Mouse (Mus musculus): ENCODE results near the gene Dnttip1. TPM values are rescaled to one million over a fixed set of nuclear protein-coding genes. Genes with fewer than 3 reads are reported as not detected.
"Not testable (repeated sequence)": the region's sequence is repeated elsewhere in the genome, so short reads cannot be mapped to it uniquely, and the experiment has no call there.

Dnttip1 gene
- total and polyA plus RNA-seq, 3 experiments, result 15.9 to 21.9 (median 21.8) TPM

DNA sequence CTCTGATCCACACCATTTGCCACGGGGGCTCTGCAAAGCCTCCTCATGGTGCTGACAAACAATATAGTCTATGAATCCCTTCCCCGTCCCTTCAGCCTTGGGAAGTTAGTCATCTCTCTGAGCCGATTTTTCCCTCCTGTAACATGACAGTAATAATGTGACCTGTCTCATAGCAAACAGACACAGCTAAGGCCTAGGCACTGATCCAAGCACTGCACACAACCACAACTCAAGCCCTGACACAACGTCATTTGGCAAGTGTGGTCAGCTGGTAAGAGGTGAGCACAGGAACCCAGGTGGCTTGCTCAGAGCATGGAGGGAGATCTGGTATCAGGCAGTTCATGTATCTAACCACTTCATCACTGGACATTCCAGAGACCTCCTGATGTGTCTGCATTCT is 50.1 kb downstream of the Dnttip1 start:
- H3K36me3 ChIP-seq (ENCODE audit: control insufficient read depth, insufficient read depth, low read length), result peaks cover 2% of the 10 kb centered on the region; the same call in 1 of the 2 replicates

DNA sequence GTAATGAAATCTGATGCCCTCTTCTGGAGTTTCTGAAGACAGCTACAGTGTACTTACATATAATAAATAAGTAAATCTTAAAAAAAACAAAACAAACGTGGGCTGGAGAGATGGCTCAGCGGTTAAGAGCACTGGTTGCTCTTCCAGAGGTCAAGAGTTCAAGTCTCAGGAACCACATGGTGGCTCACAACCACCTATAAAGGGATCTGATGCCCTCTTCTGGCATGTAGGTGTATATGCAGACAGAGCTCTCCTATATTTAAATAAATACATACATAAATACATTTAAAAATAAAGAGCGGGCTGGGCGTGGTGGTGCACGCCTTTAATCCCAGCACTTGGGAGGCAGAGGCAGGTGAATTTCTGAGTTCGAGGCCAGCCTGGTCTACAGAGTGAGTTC is 52.8 kb downstream of the Dnttip1 start:
- H3K4me3 ChIP-seq; H3K4me1 ChIP-seq (ENCODE audit: control insufficient read depth, insufficient read depth, low read length); H3K27ac ChIP-seq; intact Hi-C loops (cut with DNase I); H3K9ac ChIP-seq (ENCODE audit: low read depth, low read length); H3K36me3 ChIP-seq (ENCODE audit: control insufficient read depth, insufficient read depth, low read length); H3K79me2 ChIP-seq (replicated peaks; ENCODE audit: control insufficient read depth, insufficient read depth, low read length); DNase-seq; H3K27me3 ChIP-seq (ENCODE audit: control insufficient read depth, insufficient read depth, low read length): not testable (repeated sequence)
- WGBS, result 69% methylated on average over 6 of the region's 6 CpGs
- peak; percentile 67 for TF ChIP-seq CTCF (IDR thresholded peaks at IDR 0.05)

More for the DNA sequence above, 50.1 kb downstream of the Dnttip1 start:
- no peak overlapping the region for H3K27ac ChIP-seq
- WGBS, result 70% methylated on average over 4 of the region's 4 CpGs
- peaks cover 1% of the 10 kb centered on the region; the same call in 1 of the 2 replicates for H3K4me1 ChIP-seq (ENCODE audit: control insufficient read depth, insufficient read depth, low read length)
- no peak for DNase-seq
- no peaks in the 10 kb centered on the region for H3K27me3 ChIP-seq (ENCODE audit: control insufficient read depth, insufficient read depth, low read length)
- no peak overlapping the region for H3K9ac ChIP-seq (ENCODE audit: low read depth, low read length)
- no peak overlapping the region for H3K4me3 ChIP-seq
- H3K79me2 ChIP-seq (replicated peaks; ENCODE audit: control insufficient read depth, insufficient read depth, low read length), result no peaks in the 10 kb centered on the region
- no peak for TF ChIP-seq CTCF (IDR thresholded peaks at IDR 0.05)
- no peak for TF ChIP-seq EP300 (IDR thresholded peaks at IDR 0.05; ENCODE audit: insufficient read depth, low read depth, low read length)
- no peak for TF ChIP-seq POLR2A (IDR thresholded peaks at IDR 0.05; ENCODE audit: insufficient read depth, low read depth, low read length)
- intact Hi-C loops (cut with DNase I), result loop anchor here (2.0 kb wide), 2 partner anchors 117 to 203 kb away; partner anchors contain the start of gene Eppin

DNA sequence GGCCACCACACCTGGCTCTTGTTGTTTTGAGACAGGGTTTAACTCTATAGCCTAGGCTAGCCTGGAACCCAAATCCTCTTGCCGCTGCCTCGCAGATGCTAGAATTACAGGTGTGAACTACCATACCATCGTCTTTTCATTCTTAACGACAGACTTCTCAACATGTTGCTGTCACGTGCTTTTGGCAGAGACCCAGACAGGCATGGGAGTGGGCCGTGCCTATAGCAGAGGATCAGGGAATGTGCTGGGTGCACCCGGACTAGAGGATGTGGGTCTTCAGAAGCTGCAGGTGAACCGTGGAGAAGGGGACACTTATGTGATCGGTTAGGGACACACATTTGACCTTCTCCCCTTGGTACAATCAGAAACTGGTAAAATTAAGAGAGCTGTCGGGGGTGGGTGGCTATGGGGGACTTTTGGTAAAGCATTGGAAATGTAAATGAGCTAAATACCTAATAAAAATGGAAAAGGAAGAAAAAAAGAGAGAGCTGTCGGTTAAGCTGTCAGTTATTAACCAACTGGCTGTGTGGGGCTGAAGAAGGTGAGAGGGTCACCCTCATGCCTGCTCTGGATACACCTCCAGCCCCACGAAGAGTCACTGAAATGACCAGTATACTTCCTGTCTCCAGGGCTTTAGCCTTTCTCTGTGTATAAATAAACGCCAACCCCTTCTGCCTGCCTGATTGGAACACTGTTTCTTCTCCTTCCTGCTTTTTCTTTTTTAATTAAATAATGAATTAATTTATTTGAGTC is 54.6 kb downstream of the Dnttip1 start:
- intact Hi-C loops (cut with DNase I), result no loop called here
- H3K36me3 ChIP-seq (ENCODE audit: control insufficient read depth, insufficient read depth, low read length), result no peaks in the 10 kb centered on the region

DNA sequence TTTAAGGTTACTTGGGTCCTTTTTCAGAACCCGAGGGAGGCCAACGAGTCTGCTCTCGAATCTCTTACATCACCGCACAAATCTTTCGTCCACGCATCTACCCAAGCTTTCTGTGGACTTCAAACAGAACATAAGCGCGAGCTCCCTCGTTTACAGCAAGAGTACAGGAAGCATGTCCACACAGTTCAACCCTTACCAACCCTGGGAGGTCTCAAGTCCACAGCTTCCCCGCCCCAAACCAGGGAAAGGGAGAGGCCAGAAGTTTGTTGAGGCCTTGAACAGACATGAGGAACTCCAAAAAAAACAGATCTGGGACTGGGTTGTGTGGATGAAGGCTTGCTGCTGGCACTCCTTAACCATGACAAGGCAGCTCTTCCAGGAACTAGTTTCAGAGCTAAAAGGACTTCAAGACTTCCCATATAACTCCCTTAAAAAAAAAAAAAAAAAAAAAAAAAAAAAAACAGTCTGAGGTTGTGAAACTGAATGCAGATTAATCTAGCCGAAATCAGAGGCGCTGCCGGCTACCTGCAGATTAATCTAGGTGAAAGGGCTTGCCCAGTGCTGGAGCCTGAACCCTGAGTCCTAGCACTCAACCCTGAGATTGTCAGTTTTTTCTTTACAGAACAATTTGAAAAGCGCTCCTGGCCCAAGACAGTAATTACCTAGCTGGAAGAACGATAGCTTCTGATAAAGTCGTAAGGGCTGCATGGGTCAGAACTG is 57.6 kb downstream of the Dnttip1 start:
- TF ChIP-seq CTCF (IDR thresholded peaks at IDR 0.05) (no peak), EP300 (IDR thresholded peaks at IDR 0.05; ENCODE audit: insufficient read depth, low read depth, low read length) (no peak), POLR2A (IDR thresholded peaks at IDR 0.05; ENCODE audit: insufficient read depth, low read depth, low read length) (no peak)
- 87% methylated on average over 16 of the region's 16 CpGs for WGBS
- Histone ChIP-seq H3K9ac (ENCODE audit: low read depth, low read length) (no peak overlapping the region), H3K79me2 (replicated peaks; ENCODE audit: control insufficient read depth, insufficient read depth, low read length) (peaks cover 1% of the 10 kb centered on the region; the same call in 1 of the 2 replicates), H3K4me1 (ENCODE audit: control insufficient read depth, insufficient read depth, low read length) (peaks cover 3% of the 10 kb centered on the region), H3K27me3 (ENCODE audit: control insufficient read depth, insufficient read depth, low read length) (no peaks in the 10 kb centered on the region), H3K27ac (no peak overlapping the region), H3K4me3 (no peak overlapping the region), H3K36me3 (ENCODE audit: control insufficient read depth, insufficient read depth, low read length) (no peaks in the 10 kb centered on the region)
- intact Hi-C loops (cut with DNase I), result no loop called here
- DNase-seq, result no peak

More for the DNA sequence above, 54.6 kb downstream of the Dnttip1 start:
- peaks cover 3% of the 10 kb centered on the region for H3K4me1 ChIP-seq (ENCODE audit: control insufficient read depth, insufficient read depth, low read length)
- no peak for TF ChIP-seq CTCF (IDR thresholded peaks at IDR 0.05)
- TF ChIP-seq EP300 (IDR thresholded peaks at IDR 0.05; ENCODE audit: insufficient read depth, low read depth, low read length), result no peak
- no peak for TF ChIP-seq POLR2A (IDR thresholded peaks at IDR 0.05; ENCODE audit: insufficient read depth, low read depth, low read length)
- no peak for DNase-seq
- no peak overlapping the region for H3K4me3 ChIP-seq
- H3K9ac ChIP-seq (ENCODE audit: low read depth, low read length), result no peak overlapping the region
- H3K27ac ChIP-seq, result no peak overlapping the region
- H3K79me2 ChIP-seq (replicated peaks; ENCODE audit: control insufficient read depth, insufficient read depth, low read length), result peaks cover 1% of the 10 kb centered on the region; the same call in 1 of the 2 replicates
- no peaks in the 10 kb centered on the region for H3K27me3 ChIP-seq (ENCODE audit: control insufficient read depth, insufficient read depth, low read length)
- WGBS, result 85% methylated on average over 13 of the region's 13 CpGs

DNA sequence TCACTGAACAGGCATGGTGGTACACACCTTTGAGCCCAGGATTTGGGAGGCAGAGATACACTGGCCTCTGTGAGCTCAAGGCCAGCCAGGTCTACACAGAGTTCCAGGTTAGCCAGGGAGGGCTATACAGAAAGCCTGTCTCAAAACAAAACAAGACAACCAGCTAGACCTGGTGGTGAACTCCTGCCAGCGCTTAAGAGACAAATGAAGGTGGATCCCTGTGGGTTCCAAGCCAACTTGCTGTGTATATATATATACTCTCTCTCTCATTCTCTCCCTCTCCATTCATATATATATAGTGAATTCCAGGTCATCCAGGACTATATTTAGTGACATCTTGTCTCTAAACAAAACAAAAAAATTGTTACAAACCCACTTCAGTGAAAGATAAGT is 58.1 kb downstream of the Dnttip1 start:
- 36% methylated on average over 1 of the region's 1 CpGs for WGBS
- Histone ChIP-seq H3K4me3 (no peak overlapping the region; the same call in 1 of the 2 replicates), H3K4me1 (ENCODE audit: control insufficient read depth, insufficient read depth, low read length) (peaks cover 3% of the 10 kb centered on the region), H3K79me2 (replicated peaks; ENCODE audit: control insufficient read depth, insufficient read depth, low read length) (peaks cover 1% of the 10 kb centered on the region; the same call in 1 of the 2 replicates), H3K9ac (ENCODE audit: low read depth, low read length) (no peak overlapping the region), H3K36me3 (ENCODE audit: control insufficient read depth, insufficient read depth, low read length) (no peaks in the 10 kb centered on the region), H3K27me3 (ENCODE audit: control insufficient read depth, insufficient read depth, low read length) (no peaks in the 10 kb centered on the region), H3K27ac (no peak overlapping the region)
- intact Hi-C loops (cut with DNase I), result loop anchor here (1.0 to 2.0 kb wide), 2 partner anchors 19 to 107 kb away; partner anchors contain the start of genes Zfp335 and Zswim1
- TF ChIP-seq EP300 (IDR thresholded peaks at IDR 0.05; ENCODE audit: insufficient read depth, low read depth, low read length) (no peak), CTCF (IDR thresholded peaks at IDR 0.05) (no peak), POLR2A (IDR thresholded peaks at IDR 0.05; ENCODE audit: insufficient read depth, low read depth, low read length) (no peak)
- DNase-seq, result no peak

All from heart, adult 2 months (tissue).